Mouse (Mus musculus) kidney, embryonic 16.5 days (tissue): Measurements from ENCODE around the gene Prrxl1. TPM values are rescaled to one million over a fixed set of nuclear protein-coding genes. Genes with fewer than 3 reads are reported as not detected.

Experiments used
- ATAC-seq: fragments of 200-750 bp; cut with Nextera tagmentation; 2 replicates; pipeline ENCODE4 v1.8.0; 2017; ENCODE audit warnings: moderate TSS enrichment; ENCODE audit not compliant: low FRiP score, low TSS enrichment
- H3K27ac ChIP-seq: fragments of 300-500 bp; sonication (generic); 2 replicates; pipeline ENCODE4 v1.5.1; 2014; ENCODE audit warnings: low read length
- H3K27me3 ChIP-seq: fragments of 300-500 bp; sonication (generic); 2 replicates; pipeline ENCODE4 v1.6.1; 2014; ENCODE audit warnings: low read length, control low read depth, mixed read lengths; ENCODE audit not compliant: insufficient read depth
- H3K36me3 ChIP-seq: fragments of 300-500 bp; sonication (generic); 2 replicates; pipeline ENCODE4 v1.6.1; 2014; ENCODE audit warnings: low read length, control low read depth, mixed read lengths; ENCODE audit not compliant: insufficient read depth
- H3K4me1 ChIP-seq: fragments of 300-500 bp; sonication (generic); 2 replicates; pipeline ENCODE4 v1.6.1; 2014; ENCODE audit warnings: low read length, control low read depth, mixed read lengths; ENCODE audit not compliant: insufficient read depth
- H3K4me2 ChIP-seq: fragments of 300-500 bp; sonication (generic); replicated peaks from 2 replicates; pipeline ENCODE4 v1.6.1; 2014; ENCODE audit warnings: low read depth, low read length
- H3K4me3 ChIP-seq: fragments of 300-500 bp; sonication (generic); 2 replicates; pipeline ENCODE4 v1.5.1; 2014; ENCODE audit warnings: mild to moderate bottlenecking, low read length
- H3K9ac ChIP-seq: fragments of 300-500 bp; sonication (generic); replicated peaks from 2 replicates; pipeline ENCODE4 v1.6.1; 2014; ENCODE audit warnings: low read length
- H3K9me3 ChIP-seq: fragments of 300-500 bp; sonication (generic); 2 replicates; pipeline ENCODE4 v1.6.1; 2016; ENCODE audit warnings: low read length, control low read depth
- WGBS: fragments of 180-500 bp; shearing (Covaris S2); extraction: QIAGEN DNeasy Blood & Tissue Kit; methylation state at CpG from one replicate; pipeline ENCODE4 v1.1.7; 2014; 5-methylcytosine and 5-hydroxymethylcytosine counted together
- polyA plus RNA-seq: library from polyadenylated mRNA; unstranded; fragments of >200 nt; fragmentation: Nextera tagmentation; extraction: Ambion mirVana; gene quantifications from 2 replicates; pipeline ENCODE4 v1.2.1, GENCODE M21; 2015

The Prrxl1 gene
- polyA plus RNA-seq, 1 experiment from 2014 or later, result 0.06 TPM

- H3K27me3 ChIP-seq, result no peaks in the 10 kb centered on the region
- no peak overlapping the region for H3K4me2 ChIP-seq
- ATAC-seq, result no peak
- H3K9ac ChIP-seq, result no peak overlapping the region
- H3K4me1 ChIP-seq, result no peaks in the 10 kb centered on the region
- no peak overlapping the region for H3K4me3 ChIP-seq
- H3K9me3 ChIP-seq, result no peaks in the 10 kb centered on the region
- 81% methylated on average over 3 of the region's 3 CpGs for WGBS
- H3K27ac ChIP-seq, result no peak overlapping the region
- H3K36me3 ChIP-seq, result no peaks in the 10 kb centered on the region
These were observed 25.0 kb downstream of the Prrxl1 start for GRCm38 (mm10) chr14:32624245-32624644.

- H3K4me2 ChIP-seq, result no peak overlapping the region
- H3K36me3 ChIP-seq, result no peaks in the 10 kb centered on the region
- no peaks in the 10 kb centered on the region for H3K9me3 ChIP-seq
- no peaks in the 10 kb centered on the region for H3K27me3 ChIP-seq
- ATAC-seq, result no peak
- H3K4me3 ChIP-seq, result no peak overlapping the region
- WGBS, result 87% methylated on average over 7 of the region's 7 CpGs
- H3K4me1 ChIP-seq, result no peaks in the 10 kb centered on the region
- H3K27ac ChIP-seq, result no peak overlapping the region
- no peak overlapping the region for H3K9ac ChIP-seq
These were observed 25.6 kb downstream of the Prrxl1 start for GRCm38 (mm10) chr14:32624811-32625210.

GRCm38 (mm10) chr14:32627271-32627670 lies 28.1 kb downstream of the Prrxl1 start:
- Histone ChIP-seq H3K9ac (no peak overlapping the region), H3K27me3 (no peaks in the 10 kb centered on the region), H3K4me1 (no peaks in the 10 kb centered on the region), H3K9me3 (no peaks in the 10 kb centered on the region), H3K4me2 (no peak overlapping the region), H3K36me3 (no peaks in the 10 kb centered on the region), H3K27ac (no peak overlapping the region), H3K4me3 (no peak overlapping the region)
- ATAC-seq, result no peak
- 33% methylated on average over 2 of the region's 2 CpGs for WGBS

GRCm38 (mm10) chr14:32628584-32628983 lies 29.4 kb downstream of the Prrxl1 start:
- 58% methylated on average over 10 of the region's 10 CpGs for WGBS
- Histone ChIP-seq H3K4me1 (no peaks in the 10 kb centered on the region), H3K27me3 (no peaks in the 10 kb centered on the region), H3K9me3 (no peaks in the 10 kb centered on the region), H3K36me3 (no peaks in the 10 kb centered on the region), H3K9ac (no peak overlapping the region), H3K4me3 (no peak overlapping the region), H3K27ac (no peak overlapping the region), H3K4me2 (no peak overlapping the region)
- no peak for ATAC-seq

- no peak for ATAC-seq
- H3K4me2 ChIP-seq, result no peak overlapping the region
These were observed 33.8 kb downstream of the Prrxl1 start for GRCm38 (mm10) chr14:32632908-32633600.

GRCm38 (mm10) chr14:32634015-32634682 lies 34.9 kb downstream of the Prrxl1 start:
- H3K36me3 ChIP-seq, result no peaks in the 10 kb centered on the region

More at GRCm38 (mm10) chr14:32632908-32633600, 33.8 kb downstream of the Prrxl1 start:
- H3K4me3 ChIP-seq, result no peak overlapping the region
- no peak overlapping the region for H3K27ac ChIP-seq
- H3K9ac ChIP-seq, result no peak overlapping the region
- no peaks in the 10 kb centered on the region for H3K36me3 ChIP-seq
- H3K27me3 ChIP-seq, result no peaks in the 10 kb centered on the region
- no peaks in the 10 kb centered on the region for H3K4me1 ChIP-seq
- 76% methylated on average over 6 of the region's 6 CpGs for WGBS
- H3K9me3 ChIP-seq, result no peaks in the 10 kb centered on the region

GRCm38 (mm10) chr14:32638485-32638884 lies 39.3 kb downstream of the Prrxl1 start:
- no peaks in the 10 kb centered on the region for H3K36me3 ChIP-seq
- 85% methylated on average over 2 of the region's 2 CpGs for WGBS

More at GRCm38 (mm10) chr14:32634015-32634682, 34.9 kb downstream of the Prrxl1 start:
- Histone ChIP-seq H3K4me1 (no peaks in the 10 kb centered on the region), H3K4me2 (no peak overlapping the region), H3K9me3 (no peaks in the 10 kb centered on the region), H3K27ac (no peak overlapping the region), H3K4me3 (no peak overlapping the region), H3K27me3 (no peaks in the 10 kb centered on the region), H3K9ac (no peak overlapping the region)
- no peak for ATAC-seq
- WGBS, result 11% methylated on average over 11 of the region's 11 CpGs

GRCm38 (mm10) chr14:32659781-32660180 lies 60.6 kb downstream of the Prrxl1 start:
- no peaks in the 10 kb centered on the region for H3K4me1 ChIP-seq
- H3K27me3 ChIP-seq, result no peaks in the 10 kb centered on the region; the same call in 1 of the 2 replicates
- no peak overlapping the region for H3K4me2 ChIP-seq
- no peaks in the 10 kb centered on the region for H3K36me3 ChIP-seq
- no peak overlapping the region for H3K27ac ChIP-seq
- ATAC-seq, result no peak
- no peak overlapping the region for H3K9ac ChIP-seq
- WGBS, result 77% methylated on average over 9 of the region's 9 CpGs
- no peak overlapping the region for H3K4me3 ChIP-seq
- H3K9me3 ChIP-seq, result no peaks in the 10 kb centered on the region

More at GRCm38 (mm10) chr14:32638485-32638884, 39.3 kb downstream of the Prrxl1 start:
- no peak overlapping the region for H3K4me3 ChIP-seq
- no peak for ATAC-seq
- no peaks in the 10 kb centered on the region for H3K27me3 ChIP-seq
- H3K9ac ChIP-seq, result no peak overlapping the region
- no peaks in the 10 kb centered on the region for H3K9me3 ChIP-seq
- H3K27ac ChIP-seq, result no peak overlapping the region
- H3K4me2 ChIP-seq, result no peak overlapping the region
- no peaks in the 10 kb centered on the region for H3K4me1 ChIP-seq

- no peak overlapping the region for H3K4me3 ChIP-seq
- H3K36me3 ChIP-seq, result no peaks in the 10 kb centered on the region
- no peaks in the 10 kb centered on the region for H3K9me3 ChIP-seq
- H3K4me2 ChIP-seq, result no peak overlapping the region
- no peak for ATAC-seq
- H3K9ac ChIP-seq, result no peak overlapping the region
- no peaks in the 10 kb centered on the region; the same call in 1 of the 2 replicates for H3K27me3 ChIP-seq
- H3K27ac ChIP-seq, result no peak overlapping the region
- H3K4me1 ChIP-seq, result no peaks in the 10 kb centered on the region
- 87% methylated on average over 6 of the region's 6 CpGs for WGBS
These were observed 63.9 kb downstream of the Prrxl1 start for GRCm38 (mm10) chr14:32663099-32663498.

GRCm38 (mm10) chr14:32673178-32673577 lies 74.0 kb downstream of the Prrxl1 start:
- H3K9ac ChIP-seq, result no peak overlapping the region
- no peaks in the 10 kb centered on the region for H3K27me3 ChIP-seq
- H3K27ac ChIP-seq, result no peak overlapping the region
- no peaks in the 10 kb centered on the region for H3K36me3 ChIP-seq
- no peaks in the 10 kb centered on the region for H3K4me1 ChIP-seq
- no peaks in the 10 kb centered on the region for H3K9me3 ChIP-seq
- no peak overlapping the region for H3K4me2 ChIP-seq
- WGBS, result 62% methylated on average over 3 of the region's 3 CpGs
- ATAC-seq, result no peak
- H3K4me3 ChIP-seq, result no peak overlapping the region
